Mouse (Mus musculus): ENCODE measurements around the gene Grm4.
"Not testable (repeated sequence)": the region's sequence is repeated elsewhere in the genome, so short reads cannot be mapped to it uniquely, and the experiment has no call there.

The Grm4 gene

DNA sequence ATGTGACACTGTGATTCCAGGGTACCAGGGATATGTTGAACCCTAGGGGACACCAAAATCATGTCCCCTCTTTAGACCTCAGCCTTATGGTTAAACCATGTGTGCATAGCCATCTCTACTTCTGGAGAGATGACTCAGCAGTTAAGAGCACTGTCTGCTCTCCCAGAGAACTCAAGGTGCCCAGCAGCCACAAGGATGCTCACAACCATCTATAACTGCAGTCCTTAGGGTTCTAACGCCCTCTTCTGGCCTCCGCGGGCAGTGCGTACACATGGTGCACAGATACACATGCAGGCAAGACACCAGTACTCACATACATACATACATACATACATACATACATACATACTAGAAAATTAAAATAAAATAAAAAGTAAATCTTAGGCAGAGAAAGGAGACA lies 127.8 kb downstream of the Grm4 start:
- DNase-seq (ENCODE audit: low read depth, low spot score) = peak; percentile 46

DNA sequence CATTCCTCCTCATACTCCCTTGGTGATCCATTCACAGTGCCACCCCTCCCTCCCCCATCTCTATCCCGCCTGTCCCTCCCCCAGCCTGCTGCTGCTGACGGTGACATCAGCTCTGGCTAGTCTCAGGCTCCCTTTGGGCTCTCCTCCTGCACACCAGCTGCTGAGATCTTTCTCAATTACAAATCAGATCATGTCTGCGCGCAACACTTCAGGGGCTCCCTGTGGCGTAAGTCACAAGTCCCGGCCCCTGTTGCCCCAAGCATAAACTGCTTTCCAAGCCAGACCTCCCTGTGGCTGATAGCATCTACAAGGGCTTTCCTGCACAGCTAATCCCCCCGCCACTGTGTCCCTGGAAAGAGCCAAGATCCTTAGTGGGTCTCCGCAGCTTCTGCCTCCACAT lies 128.3 kb downstream of the Grm4 start:
- DNase-seq (ENCODE audit: low read depth, low spot score) = peak; percentile 82

DNA sequence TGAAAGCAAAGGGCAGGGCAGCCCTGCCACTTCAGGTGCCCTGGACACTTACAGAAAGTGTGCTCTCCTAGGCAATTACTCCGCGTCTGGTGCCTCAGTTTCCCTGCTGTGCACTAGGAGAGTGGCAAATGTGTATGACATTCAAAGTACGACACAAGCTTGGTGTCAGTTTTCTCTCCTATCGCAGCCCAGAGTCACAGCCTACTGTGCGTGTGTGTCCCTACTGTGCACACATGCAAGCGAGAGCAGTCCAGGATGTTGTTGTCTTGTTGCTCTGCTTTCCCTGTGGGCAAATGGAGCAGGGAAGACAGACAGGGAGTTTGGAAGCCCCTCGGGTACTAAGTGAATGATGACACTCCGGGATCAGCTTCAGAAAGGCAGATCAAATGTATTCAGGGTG lies 131.2 kb downstream of the Grm4 start:
- DNase-seq (ENCODE audit: low read depth, low spot score) = no peak

DNA sequence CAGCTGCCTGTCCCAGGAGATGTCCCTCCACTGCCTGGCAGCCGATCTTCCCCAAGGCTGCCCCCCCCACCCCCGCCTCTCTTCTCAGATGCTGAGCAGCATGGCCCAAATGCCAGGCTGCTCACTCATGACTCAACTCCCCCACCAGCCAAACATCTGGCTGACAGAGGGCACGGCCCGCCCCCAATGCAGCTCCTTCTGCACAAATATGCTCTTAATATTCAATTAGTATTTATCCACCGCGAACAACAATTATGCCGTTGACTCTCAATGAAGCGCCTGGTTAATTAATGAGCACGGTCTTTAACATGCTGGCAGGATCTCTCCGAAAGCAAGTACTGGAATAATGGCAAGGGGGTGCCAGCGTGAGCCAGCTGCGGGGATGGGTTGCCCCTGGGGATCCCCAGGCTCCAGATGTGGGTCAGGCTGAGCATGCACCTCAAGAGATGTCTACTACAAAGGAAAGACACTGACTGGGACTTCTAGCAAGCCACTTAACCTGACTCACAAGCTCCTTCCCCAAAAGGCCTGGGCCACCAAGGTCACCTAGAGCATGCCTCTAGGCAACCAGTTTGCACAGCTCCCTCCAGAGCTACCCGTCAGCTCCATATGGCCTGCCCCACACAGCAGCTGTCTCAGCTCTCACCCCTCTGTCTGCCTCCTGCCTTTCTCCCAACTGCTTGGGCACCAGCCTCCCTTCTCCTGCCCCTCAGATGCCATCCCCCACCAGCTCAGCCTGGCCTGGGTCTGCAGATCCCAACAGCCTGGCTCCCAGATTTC lies 131.8 kb downstream of the Grm4 start:
- DNase-seq (ENCODE audit: low read depth, low spot score) = peak; percentile 67

DNA sequence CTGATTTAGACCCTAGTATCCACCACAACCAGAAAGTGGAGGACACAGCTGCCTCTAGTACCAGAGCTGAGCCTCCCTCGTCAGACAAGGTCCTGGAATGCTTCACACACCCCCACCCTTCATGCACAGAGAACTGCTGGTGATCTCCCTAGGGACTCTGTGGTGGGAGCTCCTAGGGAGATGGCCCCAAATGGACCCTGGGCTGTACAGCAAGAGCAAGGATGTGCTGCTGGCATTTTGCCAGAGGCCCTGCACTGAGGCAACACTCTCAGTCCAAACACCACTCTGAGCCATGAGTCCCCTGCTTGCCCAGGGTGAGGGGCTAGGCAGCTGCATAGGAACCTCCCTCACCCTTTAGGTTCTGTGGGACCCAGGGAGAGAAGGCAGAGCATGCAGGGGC lies 134.8 kb downstream of the Grm4 start:
- DNase-seq (ENCODE audit: low read depth, low spot score) = no peak

DNA sequence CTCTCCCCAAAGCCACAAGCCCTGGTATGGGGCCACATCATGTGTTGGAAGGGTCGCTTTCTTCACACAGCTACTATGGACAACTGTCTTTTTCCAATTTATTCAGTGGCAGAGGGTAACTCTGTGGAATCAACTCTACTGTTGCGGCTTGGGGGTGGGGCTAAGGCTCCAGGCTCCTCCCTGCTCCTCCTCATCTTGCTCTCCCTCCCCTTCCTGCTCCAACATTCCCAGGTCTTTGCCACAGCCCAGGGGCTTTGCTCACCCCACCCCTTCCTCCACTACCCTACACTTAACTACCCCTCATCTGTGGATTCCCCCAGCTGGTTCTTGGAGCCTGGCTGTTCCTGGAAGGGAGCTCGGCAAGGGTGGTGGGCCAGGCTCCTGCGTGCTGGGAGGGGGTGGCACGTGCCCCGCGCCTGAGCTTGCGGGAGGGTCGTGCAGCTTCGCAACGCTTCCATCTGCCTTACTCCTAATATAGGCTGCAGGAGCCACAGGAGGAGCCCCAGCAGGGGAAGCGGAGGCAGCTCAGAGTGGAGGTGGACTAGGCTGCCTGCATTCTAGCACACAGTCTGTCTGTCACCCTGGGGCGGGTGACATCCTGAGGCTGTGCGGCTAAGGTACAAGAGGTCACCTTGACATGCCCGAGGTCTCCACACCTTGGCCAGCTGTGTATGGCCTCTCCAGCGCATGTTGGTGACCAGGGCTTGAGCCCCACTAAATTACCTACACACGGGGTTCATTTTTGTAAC lies 135.5 kb downstream of the Grm4 start:
- DNase-seq (ENCODE audit: low read depth, low spot score) = peak; percentile 68

DNA sequence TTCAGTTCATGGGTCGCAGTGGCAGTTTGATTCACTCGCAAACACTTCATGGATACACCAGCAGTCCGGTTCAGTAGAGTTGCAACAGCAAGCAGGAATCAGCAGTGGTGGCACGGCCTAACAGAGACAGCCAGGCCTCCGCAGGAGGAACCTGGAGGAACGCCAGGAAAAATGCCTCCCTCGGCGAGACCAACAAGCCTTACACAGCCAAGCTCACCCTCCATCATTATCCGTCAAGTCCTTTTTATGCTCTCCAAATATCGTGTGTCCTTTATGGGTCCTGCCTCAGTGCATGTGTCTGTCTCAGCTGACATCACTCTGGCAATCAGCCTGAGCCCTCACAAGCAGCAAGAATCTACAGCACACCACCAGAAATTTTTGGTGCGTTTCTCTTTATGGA lies 138.3 kb downstream of the Grm4 start:
- DNase-seq (ENCODE audit: low read depth, low spot score) = peak; percentile 25

DNA sequence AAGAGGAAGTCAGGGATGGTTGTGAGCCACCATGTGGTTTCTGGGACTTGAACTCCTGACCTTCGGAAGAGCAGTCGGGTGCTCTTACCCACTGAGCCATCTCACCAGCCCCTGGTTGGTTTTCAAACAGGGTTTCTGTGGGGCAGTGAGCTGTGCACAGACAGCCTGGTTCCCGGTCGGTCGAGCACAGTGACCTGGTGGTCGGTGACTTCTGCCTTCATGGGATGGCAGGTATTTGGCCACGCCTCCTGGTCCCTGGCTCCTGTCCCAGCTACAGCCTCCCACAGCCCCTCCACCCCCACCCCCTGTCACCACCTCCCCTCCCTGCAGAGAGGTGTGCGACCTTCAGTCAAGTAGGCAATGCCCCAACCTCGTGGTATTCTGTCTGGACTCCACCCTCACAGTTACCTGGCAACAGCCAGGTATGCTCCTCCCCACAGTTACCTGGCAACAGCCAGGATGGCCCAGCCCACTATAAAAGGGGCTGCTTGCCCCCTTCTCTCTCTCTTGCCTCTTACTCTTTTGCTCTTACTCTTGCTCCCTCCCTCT lies 140.2 kb downstream of the Grm4 start:
- DNase-seq (ENCODE audit: low read depth, low spot score) = not testable (repeated sequence)

DNA sequence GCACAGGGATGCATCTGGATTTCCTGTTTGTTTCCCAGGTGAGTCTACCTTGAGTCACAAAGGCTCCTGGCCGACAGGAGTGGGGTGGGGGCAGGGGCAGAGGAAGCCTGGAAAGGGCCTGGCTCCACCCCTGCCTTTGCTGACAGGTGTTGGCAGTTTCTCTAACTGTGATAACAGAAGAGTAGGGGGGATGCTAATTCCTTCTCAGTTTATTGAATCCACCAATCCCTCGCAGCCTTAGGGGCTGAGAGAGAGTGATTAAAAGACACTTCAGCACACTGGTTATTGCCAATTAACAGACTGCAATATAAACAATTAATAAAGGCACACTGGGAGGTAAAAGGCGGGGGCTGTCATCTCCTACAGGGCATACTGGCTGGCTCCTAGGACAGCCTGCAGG lies 142.2 kb downstream of the Grm4 start:
- no peak for DNase-seq (ENCODE audit: low read depth, low spot score)

DNA sequence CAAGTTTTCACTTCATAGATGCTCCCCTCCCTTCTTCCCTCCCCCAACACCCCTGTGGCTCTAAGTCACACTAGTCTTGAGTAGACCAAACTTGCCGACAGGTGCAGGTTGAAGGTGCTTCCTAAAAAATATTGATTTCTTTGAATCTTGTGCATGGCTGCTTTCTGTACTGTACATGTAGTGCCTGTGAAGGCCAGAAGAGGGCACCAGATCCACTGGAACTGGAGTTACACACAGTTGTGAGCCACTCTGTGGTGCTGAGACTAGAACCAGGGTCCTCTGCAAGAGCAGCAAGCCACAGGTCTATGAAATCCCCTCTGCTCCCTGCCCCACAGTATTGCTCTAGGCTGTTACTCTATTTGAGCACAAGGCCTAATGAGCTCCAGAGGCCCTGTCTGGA lies 144.1 kb downstream of the Grm4 start:
- no peak for DNase-seq (ENCODE audit: low read depth, low spot score)

DNA sequence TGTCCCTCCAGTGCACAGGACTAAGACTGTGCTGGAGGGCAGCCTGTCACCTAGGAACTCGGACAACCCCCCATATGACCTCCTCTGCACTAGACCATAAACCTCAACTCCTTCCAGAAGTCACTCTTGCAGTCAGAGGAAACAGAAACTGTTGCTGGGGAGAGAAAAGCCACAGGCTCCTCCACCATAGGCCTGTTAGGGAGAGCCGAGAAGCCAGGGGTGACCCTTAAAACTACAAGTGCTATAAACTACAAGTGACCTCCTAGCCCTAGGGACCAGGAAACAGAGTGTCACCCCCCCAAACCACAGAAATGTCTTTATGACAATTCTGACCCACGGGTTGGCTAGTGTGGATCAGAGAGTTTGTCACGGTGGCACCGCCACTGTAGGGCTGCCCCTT lies 145.7 kb downstream of the Grm4 start:
- no peak for DNase-seq (ENCODE audit: low read depth, low spot score)
